Mouse (Mus musculus) neural tube, embryonic 14.5 days (tissue): Measurements from ENCODE around the gene Reep1. TPM values are rescaled to one million over a fixed set of nuclear protein-coding genes. Genes with fewer than 3 reads are reported as not detected.

Experiments used
- ATAC-seq: fragments of 200-750 bp; cut with Nextera tagmentation; 2 replicates; pipeline ENCODE4 v1.8.0; 2017; ENCODE audit warnings: low read depth, mild to moderate bottlenecking, moderate TSS enrichment, moderate library complexity
- H3K27ac ChIP-seq: fragments of 300-500 bp; sonication (generic); 2 replicates; pipeline ENCODE4 v1.5.1; 2014; ENCODE audit warnings: low read depth, mild to moderate bottlenecking, control low read depth, low read length, moderate library complexity, mixed read lengths
- H3K27me3 ChIP-seq: fragments of 300-500 bp; sonication (generic); 2 replicates; pipeline ENCODE4 v1.6.1; 2014; ENCODE audit warnings: low read length; ENCODE audit not compliant: control insufficient read depth, insufficient read depth
- H3K36me3 ChIP-seq: fragments of 300-500 bp; sonication (generic); 2 replicates; pipeline ENCODE4 v1.6.1; 2014; ENCODE audit warnings: low read length, mixed read lengths; ENCODE audit not compliant: control insufficient read depth, insufficient read depth
- H3K4me1 ChIP-seq: fragments of 300-500 bp; sonication (generic); 2 replicates; pipeline ENCODE4 v1.6.1; 2014; ENCODE audit warnings: low read length; ENCODE audit not compliant: control insufficient read depth, insufficient read depth
- H3K4me2 ChIP-seq: fragments of 300-500 bp; sonication (generic); 2 replicates; pipeline ENCODE4 v1.6.1; 2014; ENCODE audit warnings: mild to moderate bottlenecking, low read depth, low read length, control low read depth
- H3K4me3 ChIP-seq: fragments of 300-500 bp; sonication (generic); 2 replicates; pipeline ENCODE4 v1.5.1; 2014; ENCODE audit warnings: low read depth, low read length, control low read depth, mixed read lengths
- H3K9ac ChIP-seq: fragments of 300-500 bp; sonication (generic); replicated peaks from 2 replicates; pipeline ENCODE4 v1.6.1; 2014; ENCODE audit warnings: low read depth, mild to moderate bottlenecking, control low read depth, low read length, mixed read lengths
- H3K9me3 ChIP-seq: fragments of 300-500 bp; sonication (generic); 2 replicates; pipeline ENCODE4 v1.6.1; 2016; ENCODE audit warnings: low read length; ENCODE audit not compliant: control insufficient read depth
- WGBS: fragments of 180-500 bp; shearing (Covaris S2); extraction: QIAGEN DNeasy Blood & Tissue Kit; methylation state at CpG from one replicate; pipeline ENCODE4 v1.1.7; 2014; 5-methylcytosine and 5-hydroxymethylcytosine counted together
- polyA plus RNA-seq: library from polyadenylated mRNA; unstranded; fragments of >200 nt; fragmentation: Nextera tagmentation; extraction: Ambion mirVana; gene quantifications from 2 replicates; pipeline ENCODE4 v1.2.1, GENCODE M21; 2014

The Reep1 gene
- polyA plus RNA-seq, 1 experiment from 2014 or later = 332 TPM

- no peak for ATAC-seq
- Histone ChIP-seq H3K9ac (no peak overlapping the region), H3K4me1 (peaks cover 15% of the 10 kb centered on the region; the same call in 1 of the 2 replicates), H3K27me3 (no peaks in the 10 kb centered on the region), H3K4me2 (no peak overlapping the region), H3K36me3 (no peaks in the 10 kb centered on the region), H3K9me3 (no peaks in the 10 kb centered on the region), H3K4me3 (no peak overlapping the region), H3K27ac (no peak overlapping the region)
- WGBS = 91% methylated on average over 7 of the region's 7 CpGs
These were observed 19.3 kb downstream of the Reep1 start for GRCm38 (mm10) chr6:71726710-71727109.

GRCm38 (mm10) chr6:71728306-71728705 lies 20.9 kb downstream of the Reep1 start:
- Histone ChIP-seq H3K27ac (no peak overlapping the region), H3K9ac (no peak overlapping the region), H3K36me3 (no peaks in the 10 kb centered on the region), H3K4me2 (no peak overlapping the region), H3K4me3 (no peak overlapping the region), H3K9me3 (no peaks in the 10 kb centered on the region), H3K4me1 (0 out of 2 replicates have a peak, but pooled peaks cover 3% of the 10 kb centered on the region), H3K27me3 (no peaks in the 10 kb centered on the region)
- 88% methylated on average over 3 of the region's 3 CpGs for WGBS
- no peak for ATAC-seq

GRCm38 (mm10) chr6:71734910-71735599 lies 27.7 kb downstream of the Reep1 start:
- Histone ChIP-seq H3K9me3 (no peaks in the 10 kb centered on the region), H3K27me3 (no peaks in the 10 kb centered on the region), H3K4me3 (no peak overlapping the region), H3K4me2 (no peak overlapping the region), H3K4me1 (0 out of 2 replicates have a peak, but pooled peaks cover under 1% of the 10 kb centered on the region), H3K36me3 (no peaks in the 10 kb centered on the region), H3K27ac (no peak overlapping the region), H3K9ac (no peak overlapping the region)
- 27% methylated on average over 4 of the region's 4 CpGs for WGBS
- 0 out of 2 replicates have a peak, but pooled peaks have one; percentile 21 for ATAC-seq

- Histone ChIP-seq H3K4me1 (peaks cover 4% of the 10 kb centered on the region; the same call in 1 of the 2 replicates), H3K4me3 (no peak overlapping the region), H3K27me3 (no peaks in the 10 kb centered on the region), H3K4me2 (no peak overlapping the region), H3K27ac (no peak overlapping the region), H3K9me3 (no peaks in the 10 kb centered on the region), H3K9ac (no peak overlapping the region), H3K36me3 (no peaks in the 10 kb centered on the region)
- WGBS = 5% methylated on average over 4 of the region's 4 CpGs
- ATAC-seq = no peak; the same call in 1 of the 2 replicates
These were observed 28.2 kb downstream of the Reep1 start for GRCm38 (mm10) chr6:71735600-71736010.

- Histone ChIP-seq H3K36me3 (no peaks in the 10 kb centered on the region), H3K4me1 (peaks cover 9% of the 10 kb centered on the region; the same call in 1 of the 2 replicates), H3K9me3 (no peaks in the 10 kb centered on the region), H3K27me3 (no peaks in the 10 kb centered on the region), H3K27ac (no peak overlapping the region), H3K4me2 (no peak overlapping the region), H3K9ac (no peak overlapping the region), H3K4me3 (no peak overlapping the region)
- 89% methylated on average over 5 of the region's 5 CpGs for WGBS
- ATAC-seq = no peak
These were observed 28.7 kb downstream of the Reep1 start for GRCm38 (mm10) chr6:71736101-71736500.

- Histone ChIP-seq H3K4me2 (no peak overlapping the region), H3K9me3 (no peaks in the 10 kb centered on the region), H3K9ac (no peak overlapping the region), H3K27ac (no peak overlapping the region), H3K4me3 (no peak overlapping the region), H3K27me3 (no peaks in the 10 kb centered on the region), H3K4me1 (peaks cover 11% of the 10 kb centered on the region; the same call in 1 of the 2 replicates), H3K36me3 (no peaks in the 10 kb centered on the region)
- 54% methylated on average over 8 of the region's 8 CpGs for WGBS
- no peak for ATAC-seq
These were observed 29.8 kb downstream of the Reep1 start for GRCm38 (mm10) chr6:71737202-71737601.

GRCm38 (mm10) chr6:71738611-71739010 lies 31.2 kb downstream of the Reep1 start:
- H3K9ac ChIP-seq = no peak overlapping the region
- ATAC-seq = no peak
- H3K27me3 ChIP-seq = no peaks in the 10 kb centered on the region
- H3K4me1 ChIP-seq = peaks cover 11% of the 10 kb centered on the region; the same call in 1 of the 2 replicates
- H3K4me2 ChIP-seq = no peak overlapping the region
- H3K9me3 ChIP-seq = no peaks in the 10 kb centered on the region
- 67% methylated on average over 4 of the region's 4 CpGs for WGBS
- no peak overlapping the region for H3K27ac ChIP-seq
- H3K36me3 ChIP-seq = no peaks in the 10 kb centered on the region
- H3K4me3 ChIP-seq = no peak overlapping the region

- WGBS = 37% methylated on average over 13 of the region's 13 CpGs
- Histone ChIP-seq H3K9ac (no peak overlapping the region), H3K36me3 (no peaks in the 10 kb centered on the region), H3K4me2 (no peak overlapping the region), H3K27ac (peak overlapping the region; percentile 62), H3K9me3 (no peaks in the 10 kb centered on the region), H3K27me3 (no peaks in the 10 kb centered on the region), H3K4me3 (no peak overlapping the region), H3K4me1 (peaks cover 11% of the 10 kb centered on the region; the same call in 1 of the 2 replicates)
- no peak; the same call in 1 of the 2 replicates for ATAC-seq
These were observed 33.6 kb downstream of the Reep1 start for GRCm38 (mm10) chr6:71740921-71741320.

- H3K9ac ChIP-seq = no peak overlapping the region
- no peak overlapping the region for H3K4me3 ChIP-seq
- no peak overlapping the region for H3K4me2 ChIP-seq
- no peak for ATAC-seq
- H3K9me3 ChIP-seq = no peaks in the 10 kb centered on the region
- H3K27ac ChIP-seq = no peak overlapping the region
- H3K27me3 ChIP-seq = no peaks in the 10 kb centered on the region
- H3K36me3 ChIP-seq = no peaks in the 10 kb centered on the region
- H3K4me1 ChIP-seq = peaks cover 11% of the 10 kb centered on the region; the same call in 1 of the 2 replicates
- 84% methylated on average over 6 of the region's 6 CpGs for WGBS
These were observed 34.8 kb downstream of the Reep1 start for GRCm38 (mm10) chr6:71741998-71742636.
